Comparison of ENCODE assay signal across 34 mouse cellular contexts in genomic region chr11:101639761-101640160, GRCm38 (mm10). TPM values are rescaled to one million over a fixed set of nuclear protein-coding genes. Genes with fewer than 3 reads are reported as not detected.
DNase-seq lines count a peak whose midpoint lies in the region; ATAC-seq and TF ChIP-seq lines count a peak whose summit lies in the region.
"Had no signal": no experiment of that assay in that cellular context is flagged by ENCODE, and none has a peak within 500 bp of the region (broad histone marks: within the 10 kb centered on the region; RNA-seq: fewer than 3 reads in every experiment).

No protein-coding gene starts in this region.

- no peak for TF ChIP-seq CTCF in lung, embryonic 14.5 days (IDR thresholded peaks at IDR 0.05; ENCODE audit: low read depth)
- TF ChIP-seq CTCF in E14TG2a.4 (conservative IDR thresholded peaks at IDR 0.05; ENCODE audit: low read length) = no peak
- TF ChIP-seq CTCF in liver, postnatal 0 days (IDR thresholded peaks at IDR 0.05; ENCODE audit: low read depth) = no peak

- no peaks in the 10 kb centered on the region for H3K27me3 ChIP-seq in lung, embryonic 14.5 days (ENCODE audit: insufficient read depth, low read length)
- H3K27me3 ChIP-seq in E14TG2a.4 (ENCODE audit: insufficient read depth, low read length) = no peaks in the 10 kb centered on the region
- H3K27me3 ChIP-seq in liver, postnatal 0 days (ENCODE audit: insufficient read depth, low read length) = no peaks in the 10 kb centered on the region
- H3K27me3 ChIP-seq: embryonic facial prominence, embryonic 13.5 days; embryonic facial prominence, embryonic 15.5 days; forebrain, embryonic 12.5 days; Patski had no signal

- H3K4me3 ChIP-seq in lung, embryonic 14.5 days (ENCODE audit: low read depth, low read length) = no peak overlapping the region
- 0 out of 2 replicates have a peak overlapping the region, but pooled peaks have one; percentile 7 for H3K4me3 ChIP-seq in E14TG2a.4 (replicated peaks; ENCODE audit: low read length)
- no peak overlapping the region for H3K4me3 ChIP-seq in liver, postnatal 0 days (ENCODE audit: low read depth, low read length)
- H3K4me3 ChIP-seq: embryonic facial prominence, embryonic 13.5 days; embryonic facial prominence, embryonic 15.5 days; erythroblast, embryonic 14.5 days; forebrain, embryonic 12.5 days had no signal

- no peak overlapping the region for H3K27ac ChIP-seq in lung, embryonic 14.5 days (ENCODE audit: low read depth)
- no peak overlapping the region for H3K27ac ChIP-seq in liver, postnatal 0 days (ENCODE audit: low read depth)
- H3K27ac ChIP-seq: embryonic facial prominence, embryonic 13.5 days; embryonic facial prominence, embryonic 15.5 days; forebrain, embryonic 12.5 days had no signal

- no peak overlapping the region for H3K4me2 ChIP-seq in lung, embryonic 14.5 days
- H3K4me2 ChIP-seq in liver, postnatal 0 days (ENCODE audit: low read depth, low read length) = no peak overlapping the region
- H3K4me2 ChIP-seq: embryonic facial prominence, embryonic 13.5 days; embryonic facial prominence, embryonic 15.5 days; forebrain, embryonic 12.5 days had no signal

- no peaks in the 10 kb centered on the region for H3K4me1 ChIP-seq in lung, embryonic 14.5 days (ENCODE audit: insufficient read depth)
- H3K4me1 ChIP-seq in E14TG2a.4 (replicated peaks; ENCODE audit: low read depth, low read length) = peaks cover 29% of the 10 kb centered on the region
- no peaks in the 10 kb centered on the region for H3K4me1 ChIP-seq in liver, postnatal 0 days (ENCODE audit: insufficient read depth)

- DNase-seq in lung, embryonic 14.5 days = peak; percentile 27
- DNase-seq in lung, postnatal 25 days (ENCODE audit: low spot score) = no peak
- DNase-seq in R1 (ENCODE audit: low read depth, low spot score) = peak; percentile 67
- DNase-seq in induced T-regulatory cell, adult 2 months (ENCODE audit: low read depth) = peak; percentile 25
- no peak for DNase-seq in layer of hippocampus, postnatal 36 days
- DNase-seq in liver, postnatal 0 days = no peak
- no peak for DNase-seq in heart, adult 18-20 months
- DNase-seq: adrenal gland, adult 2 months; adrenal gland, postnatal 10 days; adrenal gland, postnatal 25 days; B cell, adult 2 months; cerebellum, adult 11 months; cerebellum, adult 18-20 months; cerebellum, adult 8-10 months; cerebellum, adult 9-11 months; cerebellum, postnatal 14 days; cerebellum, postnatal 36 days; embryo, embryonic 11 days had no signal

- no peak overlapping the region for H3K9ac ChIP-seq in lung, embryonic 14.5 days
- no peak overlapping the region for H3K9ac ChIP-seq in liver, postnatal 0 days (replicated peaks)
- H3K9ac ChIP-seq: embryonic facial prominence, embryonic 13.5 days; embryonic facial prominence, embryonic 15.5 days; forebrain, embryonic 12.5 days had no signal

- no peak for ATAC-seq in lung, embryonic 14.5 days (ENCODE audit: insufficient read depth)
- no peak for ATAC-seq in liver, postnatal 0 days
- ATAC-seq: CD4-positive, CD25-positive, alpha-beta regulatory T cell, adult 4 months; forebrain, embryonic 14.5 days; forebrain, embryonic 16.5 days; Patski had no signal

- H3K36me3 ChIP-seq in lung, embryonic 14.5 days (ENCODE audit: insufficient read depth) = peaks cover under 1% of the 10 kb centered on the region; the same call in 1 of the 2 replicates
- peaks cover 19% of the 10 kb centered on the region for H3K36me3 ChIP-seq in E14TG2a.4 (ENCODE audit: insufficient read depth, low read length)
- peaks cover 2% of the 10 kb centered on the region; the same call in 1 of the 2 replicates for H3K36me3 ChIP-seq in liver, postnatal 0 days (replicated peaks; ENCODE audit: insufficient read depth, low read length)

- no peaks in the 10 kb centered on the region for H3K9me3 ChIP-seq in lung, embryonic 14.5 days (ENCODE audit: low read depth, low read length)
- H3K9me3 ChIP-seq in E14TG2a.4 (ENCODE audit: low read length) = no peaks in the 10 kb centered on the region
- no peaks in the 10 kb centered on the region for H3K9me3 ChIP-seq in liver, postnatal 0 days (ENCODE audit: low read length)
- H3K9me3 ChIP-seq: embryonic facial prominence, embryonic 13.5 days; embryonic facial prominence, embryonic 15.5 days; forebrain, embryonic 12.5 days had no signal

- no peak for TF ChIP-seq EP300 in liver, postnatal 0 days (IDR thresholded peaks at IDR 0.05; ENCODE audit: low read depth)

- WGBS in lung, embryonic 14.5 days = 80% methylated on average over 4 of the region's 4 CpGs
- WGBS in liver, postnatal 0 days (ENCODE audit: insufficient replicate concordance) = 82% methylated on average over 4 of the region's 4 CpGs

RNA-seq across cellular contexts. Expression of gene Rdm1, which starts 12.8 kb away (rescaled TPM):
- polyA plus RNA-seq in lung, embryonic 14.5 days (2014; fragmentation: Nextera tagmentation; extraction: Ambion mirVana) = 33.1 and 33.4 TPM in 2 replicates
- total RNA-seq in layer of hippocampus, postnatal 36 days (2021) = 1 to 10 TPM; 6.7 to 9.4 TPM
- polyA plus RNA-seq in liver, postnatal 0 days (2015; fragmentation: Nextera tagmentation; extraction: Ambion mirVana) = 7.4 and 8.4 TPM in 2 replicates
- total RNA-seq in heart, adult 18-20 months (2021) = 10 to 100 TPM; 43.7 to 52.3 TPM

RNA-seq across cellular contexts. Expression of gene Arl4d, which starts 25.6 kb away (rescaled TPM):
- 2.1 and 2.8 TPM in 2 replicates for polyA plus RNA-seq in lung, embryonic 14.5 days (2014; fragmentation: Nextera tagmentation; extraction: Ambion mirVana)
- total RNA-seq in layer of hippocampus, postnatal 36 days (2021) = 10 to 100 TPM; 12.9 to 13.8 TPM
- 3.4 and 4.1 TPM in 2 replicates for polyA plus RNA-seq in liver, postnatal 0 days (2015; fragmentation: Nextera tagmentation; extraction: Ambion mirVana)
- total RNA-seq in heart, adult 18-20 months (2021) = 10 to 100 TPM; 19.6 to 22.5 TPM
- polyA plus RNA-seq: CD4-positive, CD25-positive, alpha-beta regulatory T cell, adult 4 months had no signal

RNA-seq across cellular contexts. Expression of gene Gm11634, which starts 40.7 kb away (rescaled TPM):
- polyA plus RNA-seq in lung, embryonic 14.5 days (2014; fragmentation: Nextera tagmentation; extraction: Ambion mirVana) = not detected in 2 replicates
- total RNA-seq in layer of hippocampus, postnatal 36 days (2021) = not detected
- not detected in 2 replicates for polyA plus RNA-seq in liver, postnatal 0 days (2015; fragmentation: Nextera tagmentation; extraction: Ambion mirVana)
- total RNA-seq in heart, adult 18-20 months (2021) = not detected
- total RNA-seq: adrenal gland, adult 2 months; adrenal gland, postnatal 10 days; adrenal gland, postnatal 25 days; adrenal gland, postnatal 4 days; CH12.LX; common myeloid progenitor, adult 5-6 weeks; ES-E14 had no signal
- polyA plus RNA-seq: adrenal gland, adult 2 months; brain, embryonic 14.5 days; CD4-positive, CD25-positive, alpha-beta regulatory T cell, adult 4 months; embryonic facial prominence, embryonic 11.5 days; embryonic facial prominence, embryonic 13.5 days; embryonic facial prominence, embryonic 15.5 days; erythroblast, embryonic 14.5 days; forebrain, embryonic 12.5 days; forebrain, embryonic 14.5 days; forebrain, embryonic 16.5 days; frontal cortex, adult 2 months; Patski had no signal

RNA-seq across cellular contexts. Expression of gene Tmem106a, which starts 57.7 kb away (rescaled TPM):
- polyA plus RNA-seq in lung, embryonic 14.5 days (2014; fragmentation: Nextera tagmentation; extraction: Ambion mirVana) = 3.3 and 5.2 TPM in 2 replicates
- total RNA-seq in layer of hippocampus, postnatal 36 days (2021) = 1 to 10 TPM; 1.3 to 2.7 TPM
- polyA plus RNA-seq in liver, postnatal 0 days (2015; fragmentation: Nextera tagmentation; extraction: Ambion mirVana) = 10.8 and 11.2 TPM in 2 replicates
- total RNA-seq in heart, adult 18-20 months (2021) = 1 to 10 TPM; 3.2 to 5.9 TPM

Comparison
In these comparisons a context has a peak if more than half of its experiments do, and no peak if none do; other contexts are left out.
1. DNase-seq: peak in lung, embryonic 14.5 days (single experiment), R1 (single experiment) and induced T-regulatory cell, adult 2 months (single experiment); none in lung, postnatal 25 days (single experiment), layer of hippocampus, postnatal 36 days (0 of 2), liver, postnatal 0 days (single experiment) and heart, adult 18-20 months (0 of 2).
2. RNA of gene Rdm1, which starts 12.8 kb away (total RNA-seq): 43.7 to 52.3 TPM in heart, adult 18-20 months; 6.7 to 9.4 TPM in layer of hippocampus, postnatal 36 days; every median in the first group is over 4 times any median in the second.